Mouse (Mus musculus): ENCODE measurements at regions not wholly inside any gene's neighbourhood (a gene's known extent, or its start where the extent isn't known, plus 50 kb on each side); places are given as distances from the start of the nearest gene placed in this dataset.

GRCm38 (mm10) chr14:71203459-71203858 is 603.8 kb upstream of the Fam160b2 start:
- TF ChIP-seq CTCF (IDR thresholded peaks at IDR 0.05; ENCODE audit: borderline replicate concordance, extremely low read depth, insufficient read depth, insufficient read length) (no peak), POLR2A (IDR thresholded peaks at IDR 0.05; ENCODE audit: borderline replicate concordance, extremely low read depth, insufficient read depth, insufficient read length, poor library complexity, severe bottlenecking) (no peak)

All from brain, embryonic 14.5 days (tissue).